Mouse (Mus musculus) embryonic facial prominence, embryonic 11.5 days (tissue): Measurements from ENCODE around the gene H2al1g. TPM values are rescaled to one million over a fixed set of nuclear protein-coding genes. Genes with fewer than 3 reads are reported as not detected.

Experiments used
- ATAC-seq: fragments of 200-750 bp; cut with Nextera tagmentation; replicated peaks from 2 replicates; pipeline ENCODE4 v1.8.0; 2017; ENCODE audit warnings: low read depth; ENCODE audit not compliant: insufficient number of reproducible peaks, low FRiP score, low TSS enrichment
- DNase-seq: peaks from one replicate; pipeline ENCODE4 v3.0.0-alpha.2; 2015; ENCODE audit warnings: low spot score
- H3K27ac ChIP-seq: fragments of 300-500 bp; sonication (generic); replicated peaks from 2 replicates; pipeline ENCODE4 v1.5.1; 2014; ENCODE audit warnings: mild to moderate bottlenecking, low read depth, low read length, control low read depth
- H3K27me3 ChIP-seq: fragments of 300-500 bp; sonication (generic); 2 replicates; pipeline ENCODE4 v1.6.1; 2014; ENCODE audit warnings: mild to moderate bottlenecking, low read length, moderate library complexity, mixed read lengths; ENCODE audit not compliant: control insufficient read depth, insufficient read depth
- H3K36me3 ChIP-seq: fragments of 300-500 bp; sonication (generic); replicated peaks from 2 replicates; pipeline ENCODE4 v1.6.1; 2014; ENCODE audit warnings: low read depth, mild to moderate bottlenecking, low read length, moderate library complexity, mixed read lengths; ENCODE audit not compliant: control insufficient read depth, insufficient read depth
- H3K4me1 ChIP-seq: fragments of 300-500 bp; sonication (generic); 2 replicates; pipeline ENCODE4 v1.6.1; 2014; ENCODE audit warnings: low read length, mixed read lengths; ENCODE audit not compliant: control insufficient read depth, insufficient read depth
- H3K4me2 ChIP-seq: fragments of 300-500 bp; sonication (generic); 2 replicates; pipeline ENCODE4 v1.6.1; 2014; ENCODE audit warnings: low read depth, mild to moderate bottlenecking, control low read depth, low read length, moderate library complexity
- H3K4me3 ChIP-seq: fragments of 300-500 bp; sonication (generic); 2 replicates; pipeline ENCODE4 v1.5.1; 2014; ENCODE audit warnings: low read depth, low read length, control low read depth
- H3K9ac ChIP-seq: fragments of 300-500 bp; sonication (generic); replicated peaks from 2 replicates; pipeline ENCODE4 v1.6.1; 2014; ENCODE audit warnings: mild to moderate bottlenecking, control low read depth, low read length
- H3K9me3 ChIP-seq: fragments of 300-500 bp; sonication (generic); replicated peaks from 2 replicates; pipeline ENCODE4 v1.6.1; 2016; ENCODE audit warnings: mild to moderate bottlenecking, low read length, inconsistent platforms, mixed read lengths; ENCODE audit not compliant: control insufficient read depth
- WGBS: fragments of 180-500 bp; shearing (Covaris S2); extraction: QIAGEN DNeasy Blood & Tissue Kit; methylation state at CpG from one replicate; pipeline ENCODE4 v1.1.7; 2014; 5-methylcytosine and 5-hydroxymethylcytosine counted together
- polyA plus RNA-seq: library from polyadenylated mRNA; unstranded; fragments of >200 nt; fragmentation: Nextera tagmentation; extraction: Ambion mirVana; gene quantifications from 2 replicates; pipeline ENCODE4 v1.2.1, GENCODE M21; 2014

Gene H2al1g
- polyA plus RNA-seq, 1 experiment from 2014 or later: not detected

DNA sequence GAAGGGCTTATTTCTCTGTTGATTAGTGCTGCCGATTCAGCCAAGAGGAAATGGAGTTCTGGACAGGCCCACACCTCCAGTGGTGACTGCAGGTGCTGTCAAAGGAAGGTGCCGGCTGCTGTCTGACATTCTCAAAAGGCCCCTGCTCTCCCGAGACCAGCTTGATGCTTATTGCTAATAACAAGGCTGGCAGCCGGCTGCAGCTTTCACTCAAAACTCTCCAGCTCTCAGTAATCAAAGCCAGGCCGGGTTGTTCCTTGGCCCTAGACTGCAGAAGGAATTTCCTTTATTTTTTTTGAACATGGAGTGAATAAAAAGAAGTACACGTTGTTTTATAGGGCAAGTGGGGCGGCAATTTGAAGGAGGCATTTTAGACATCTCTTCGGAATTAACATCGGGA lies 27.7 kb downstream of the H2al1g start:
- Histone ChIP-seq H3K4me2 (no peak overlapping the region), H3K9me3 (no peaks in the 10 kb centered on the region), H3K4me3 (no peak overlapping the region), H3K4me1 (no peaks in the 10 kb centered on the region), H3K9ac (no peak overlapping the region), H3K36me3 (no peaks in the 10 kb centered on the region), H3K27ac (no peak overlapping the region), H3K27me3 (no peaks in the 10 kb centered on the region)
- ATAC-seq (no peak), DNase-seq (peak; percentile 80)
- WGBS: 34% methylated on average over 9 of the region's 9 CpGs

- Histone ChIP-seq H3K4me2 (no peak overlapping the region), H3K27ac (no peak overlapping the region), H3K36me3 (no peaks in the 10 kb centered on the region), H3K9ac (no peak overlapping the region), H3K4me1 (no peaks in the 10 kb centered on the region), H3K4me3 (no peak overlapping the region), H3K9me3 (no peaks in the 10 kb centered on the region), H3K27me3 (no peaks in the 10 kb centered on the region)
- WGBS: 95% methylated on average over 3 of the region's 3 CpGs
- ATAC-seq: no peak
- no peak for DNase-seq
Observed at GRCm38 (mm10) chrX:11346756-11347155, 28.7 kb downstream of the H2al1g start.

DNA sequence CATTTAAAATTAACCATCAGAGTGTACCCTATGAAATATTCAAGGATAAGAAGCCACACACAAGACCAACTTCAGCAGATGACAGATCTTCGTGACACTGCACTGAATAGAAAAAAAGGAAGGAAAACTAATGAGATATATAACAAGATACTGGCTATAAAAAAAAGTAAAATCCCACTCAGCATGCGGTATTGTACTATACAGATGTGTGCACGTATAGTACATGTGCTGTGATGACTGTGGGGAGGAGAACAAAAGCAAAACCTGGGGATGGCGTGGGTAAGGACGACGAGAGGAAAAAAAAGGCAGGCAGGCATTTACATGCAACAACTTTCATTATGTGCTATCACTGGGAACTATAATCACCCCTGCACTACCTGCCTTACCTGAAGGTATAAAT lies 42.8 kb downstream of the H2al1g start:
- DNase-seq: no peak
- no peak overlapping the region for H3K9ac ChIP-seq
- no peaks in the 10 kb centered on the region for H3K9me3 ChIP-seq
- 0 out of 2 replicates have a peak, but pooled peaks cover 3% of the 10 kb centered on the region for H3K27me3 ChIP-seq
- H3K27ac ChIP-seq: no peak overlapping the region
- H3K4me1 ChIP-seq: no peaks in the 10 kb centered on the region
- no peak overlapping the region for H3K4me3 ChIP-seq
- no peak overlapping the region for H3K4me2 ChIP-seq
- WGBS: 84% methylated on average over 6 of the region's 6 CpGs
- ATAC-seq: no peak
- no peaks in the 10 kb centered on the region for H3K36me3 ChIP-seq

DNA sequence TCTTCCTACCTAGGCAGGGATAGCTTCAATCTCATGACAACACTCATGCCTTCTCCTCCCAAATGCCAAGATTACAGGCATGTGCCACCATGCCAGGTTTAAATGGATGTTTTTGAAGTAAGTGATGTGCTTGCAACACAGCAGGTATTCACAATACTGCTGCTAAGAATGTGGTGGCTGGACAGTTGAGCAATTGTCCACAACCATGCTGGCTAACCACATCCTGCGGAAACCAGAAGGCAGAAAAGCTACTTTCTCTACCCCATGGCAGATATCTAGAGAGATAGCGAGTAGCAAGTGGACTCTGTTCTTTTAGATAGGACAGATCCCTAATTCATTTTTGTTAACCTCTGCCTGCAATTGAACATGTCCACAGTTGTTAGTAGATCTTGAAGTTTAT lies 43.2 kb downstream of the H2al1g start:
- Histone ChIP-seq H3K36me3 (no peaks in the 10 kb centered on the region), H3K4me2 (no peak overlapping the region), H3K9me3 (no peaks in the 10 kb centered on the region), H3K27me3 (0 out of 2 replicates have a peak, but pooled peaks cover 3% of the 10 kb centered on the region), H3K4me3 (no peak overlapping the region), H3K27ac (no peak overlapping the region), H3K9ac (no peak overlapping the region), H3K4me1 (no peaks in the 10 kb centered on the region)
- no peak for ATAC-seq
- no peak for DNase-seq
- WGBS: 83% methylated on average over 2 of the region's 2 CpGs

DNA sequence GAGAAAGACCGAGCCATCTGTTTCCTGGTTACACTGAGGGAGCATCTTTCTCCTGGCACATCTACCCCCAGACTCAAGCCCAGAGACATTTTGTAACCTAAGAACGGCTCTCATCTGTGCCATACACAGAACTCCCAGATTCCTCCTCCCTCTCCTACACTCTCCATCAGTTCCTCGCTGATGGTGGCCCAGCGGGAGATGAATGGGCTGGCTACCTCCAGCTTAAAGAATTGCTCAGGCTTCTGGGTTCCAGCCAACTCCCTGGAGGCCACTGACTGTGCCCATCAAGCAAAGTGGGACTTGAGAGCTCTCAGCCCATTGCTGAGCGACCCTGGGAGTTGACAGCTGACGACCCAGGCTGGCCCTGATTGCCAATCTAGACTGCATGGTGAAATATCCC lies 45.8 kb downstream of the H2al1g start:
- Histone ChIP-seq H3K36me3 (no peaks in the 10 kb centered on the region), H3K9ac (no peak overlapping the region), H3K4me3 (no peak overlapping the region), H3K9me3 (no peaks in the 10 kb centered on the region), H3K27ac (no peak overlapping the region), H3K4me2 (no peak overlapping the region), H3K27me3 (0 out of 2 replicates have a peak, but pooled peaks cover 3% of the 10 kb centered on the region), H3K4me1 (no peaks in the 10 kb centered on the region)
- no peak for DNase-seq
- ATAC-seq: no peak
- 55% methylated on average over 6 of the region's 6 CpGs for WGBS

- Histone ChIP-seq H3K4me3 (no peak overlapping the region), H3K36me3 (no peaks in the 10 kb centered on the region), H3K27ac (no peak overlapping the region), H3K9me3 (no peaks in the 10 kb centered on the region), H3K27me3 (0 out of 2 replicates have a peak, but pooled peaks cover 3% of the 10 kb centered on the region), H3K9ac (no peak overlapping the region), H3K4me2 (no peak overlapping the region), H3K4me1 (no peaks in the 10 kb centered on the region)
- WGBS: 53% methylated on average over 12 of the region's 12 CpGs
- ATAC-seq: no peak
- peak; percentile 70 for DNase-seq
Observed at GRCm38 (mm10) chrX:11365151-11365550, 47.1 kb downstream of the H2al1g start.

Other genes with a start within 250 kb of the H2al1g start
- gene H2al1a, start 19.0 kb upstream of the H2al1g start, polyA plus RNA-seq: not detected in 2 replicates
- not detected in 2 replicates for gene H2al1b, start 15.8 kb upstream of the H2al1g start, polyA plus RNA-seq
- not detected in 2 replicates for gene H2al1c, start 12.6 kb upstream of the H2al1g start, polyA plus RNA-seq
- not detected in 2 replicates for gene H2al1d, start 9.4 kb upstream of the H2al1g start, polyA plus RNA-seq
- gene H2al1e, start 6.3 kb upstream of the H2al1g start, polyA plus RNA-seq: not detected in 2 replicates
- not detected in 2 replicates for gene H2al1f, start 3.1 kb upstream of the H2al1g start, polyA plus RNA-seq
- not detected in 2 replicates for gene H2al1h, start 3.2 kb downstream of the H2al1g start, polyA plus RNA-seq
- not detected in 2 replicates for gene H2al1i, start 6.4 kb downstream of the H2al1g start, polyA plus RNA-seq
- not detected in 2 replicates for gene H2al1j, start 9.6 kb downstream of the H2al1g start, polyA plus RNA-seq